Mouse (Mus musculus) small intestine, adult 2 months (tissue): ENCODE data around the gene Ifnar2. TPM values are rescaled to one million over a fixed set of nuclear protein-coding genes. Genes with fewer than 3 reads are reported as not detected.

Source experiments
- H3K27ac ChIP-seq: fragments of 200-500 bp; 2 replicates; pipeline ENCODE4 v1.5.1; 2012; ENCODE audit warnings: low read depth, low read length, control low read depth, inconsistent platforms; ENCODE audit not compliant: insufficient read depth
- H3K27me3 ChIP-seq: fragments of 200-500 bp; 2 replicates; pipeline ENCODE4 v1.6.1; 2012; ENCODE audit warnings: mild to moderate bottlenecking, moderate library complexity, low read length, inconsistent platforms; ENCODE audit not compliant: control insufficient read depth, insufficient read depth
- H3K36me3 ChIP-seq: fragments of 200-500 bp; 2 replicates; pipeline ENCODE4 v1.6.1; 2012; ENCODE audit warnings: mild to moderate bottlenecking, low read length, control low read depth, inconsistent platforms; ENCODE audit not compliant: control insufficient read depth, insufficient read depth
- H3K4me1 ChIP-seq: fragments of 200-500 bp; 2 replicates; pipeline ENCODE4 v1.6.1; 2012; ENCODE audit warnings: low read length, inconsistent platforms, mixed read lengths; ENCODE audit not compliant: control insufficient read depth, insufficient read depth, insufficient read length
- H3K4me3 ChIP-seq: fragments of 200-500 bp; 2 replicates; pipeline ENCODE4 v1.5.1; 2012; ENCODE audit warnings: low read depth, mild to moderate bottlenecking, control low read depth, inconsistent platforms, low read length, moderate library complexity
- CTCF ChIP-seq: fragments of 200-500 bp; IDR thresholded peaks from 2 replicates; pipeline ENCODE4 v1.5.1; 2012; ENCODE audit warnings: low read depth, mild to moderate bottlenecking, control low read depth, inconsistent platforms, low read length, moderate library complexity, mixed read lengths; ENCODE audit not compliant: insufficient replicate concordance, insufficient read length; ENCODE audit errors: extremely low read depth
- POLR2A ChIP-seq: fragments of 200-500 bp; IDR thresholded peaks from 2 replicates; pipeline ENCODE4 v1.6.1; 2012; ENCODE audit warnings: low read depth, mild to moderate bottlenecking, control low read depth, inconsistent platforms, low read length, moderate library complexity
- WGBS: fragments of 180-500 bp; shearing (Covaris S2); methylation state at CpG from one replicate; pipeline ENCODE4 v1.1.7; 2018; 5-methylcytosine and 5-hydroxymethylcytosine counted together
- polyA plus RNA-seq: library from polyadenylated mRNA; depleted of rRNA; stranded (reverse); fragments of >200 nt; gene quantifications from 2 replicates; pipeline ENCODE4 v1.2.3, GENCODE M21; 2012; rRNA removed

Gene Ifnar2
- polyA plus RNA-seq, 1 experiment: 25.3 TPM

GRCm38 (mm10) chr16:91448088-91448487 lies 75.5 kb downstream of the Ifnar2 start:
- WGBS: 82% methylated on average over 5 of the region's 5 CpGs
- Histone ChIP-seq H3K36me3 (no peaks in the 10 kb centered on the region), H3K27me3 (no peaks in the 10 kb centered on the region), H3K4me3 (no peak overlapping the region), H3K27ac (peak overlapping the region; percentile 94), H3K4me1 (peaks cover 42% of the 10 kb centered on the region; the same call in 1 of the 2 replicates)
- TF ChIP-seq CTCF (no peak), POLR2A (no peak)

GRCm38 (mm10) chr16:91448895-91449294 lies 76.3 kb downstream of the Ifnar2 start:
- Histone ChIP-seq H3K27ac (peak overlapping the region; percentile 94), H3K27me3 (no peaks in the 10 kb centered on the region), H3K36me3 (no peaks in the 10 kb centered on the region), H3K4me1 (peaks cover 42% of the 10 kb centered on the region; the same call in 1 of the 2 replicates), H3K4me3 (no peak overlapping the region)
- TF ChIP-seq CTCF (no peak), POLR2A (no peak)
- WGBS: 77% methylated on average over 7 of the region's 7 CpGs

- Histone ChIP-seq H3K4me1 (peaks cover 44% of the 10 kb centered on the region), H3K36me3 (no peaks in the 10 kb centered on the region), H3K27me3 (no peaks in the 10 kb centered on the region), H3K27ac (peak overlapping the region; percentile 83; the same call in 1 of the 2 replicates), H3K4me3 (no peak overlapping the region)
- TF ChIP-seq POLR2A (no peak), CTCF (no peak)
- WGBS: 80% methylated on average over 12 of the region's 12 CpGs
Observed at GRCm38 (mm10) chr16:91450137-91451064, 77.8 kb downstream of the Ifnar2 start.

GRCm38 (mm10) chr16:91451949-91452348 lies 79.4 kb downstream of the Ifnar2 start:
- Histone ChIP-seq H3K36me3 (no peaks in the 10 kb centered on the region), H3K4me3 (no peak overlapping the region), H3K27me3 (no peaks in the 10 kb centered on the region), H3K4me1 (peaks cover 42% of the 10 kb centered on the region), H3K27ac (peak overlapping the region; percentile 73)
- 28% methylated on average over 2 of the region's 2 CpGs for WGBS
- TF ChIP-seq POLR2A: no peak

GRCm38 (mm10) chr16:91452363-91452896 lies 79.8 kb downstream of the Ifnar2 start:
- Histone ChIP-seq H3K27ac (peak overlapping the region; percentile 73), H3K36me3 (no peaks in the 10 kb centered on the region), H3K4me1 (peaks cover 37% of the 10 kb centered on the region), H3K4me3 (no peak overlapping the region), H3K27me3 (no peaks in the 10 kb centered on the region)
- TF ChIP-seq CTCF (no peak), POLR2A (no peak)
- WGBS: 6% methylated on average over 6 of the region's 6 CpGs

Other genes with a start within 250 kb of the Ifnar2 start
- gene Olig2, start 147.3 kb upstream of the Ifnar2 start, polyA plus RNA-seq: not detected in 2 replicates
- gene Olig1, start 103.0 kb upstream of the Ifnar2 start, polyA plus RNA-seq: 0.09 TPM in 1 of 2 replicates, not detected in the other
- not detected in 2 replicates for gene Gm21970, start 18.9 kb downstream of the Ifnar2 start, polyA plus RNA-seq
- gene Il10rb, start 33.4 kb downstream of the Ifnar2 start, polyA plus RNA-seq: 16.8 and 51.2 TPM in 2 replicates
- 6.5 and 12.4 TPM in 2 replicates for gene Ifnar1, start 112.5 kb downstream of the Ifnar2 start, polyA plus RNA-seq
- 48.9 and 162 TPM in 2 replicates for gene Ifngr2, start 174.3 kb downstream of the Ifnar2 start, polyA plus RNA-seq
- gene Tmem50b, start 225.0 kb downstream of the Ifnar2 start, polyA plus RNA-seq: 18.4 and 20.0 TPM in 2 replicates
- gene Dnajc28, start 246.2 kb downstream of the Ifnar2 start, polyA plus RNA-seq: 0.11 and 0.47 TPM in 2 replicates